Mouse (Mus musculus): Measurements from ENCODE around the gene Cox8c. TPM values are rescaled to one million over a fixed set of nuclear protein-coding genes. Genes with fewer than 3 reads are reported as not detected.

Gene Cox8c
- total RNA-seq, 2 experiments from 2014 or later: not detected

Other genes starting within 250 kb of the Cox8c start
- gene Itpk1, start 194.4 kb upstream of the Cox8c start, total RNA-seq (2015): 10.4 and 10.7 TPM in 2 replicates
- 14.0 and 16.6 TPM in 2 replicates for gene Itpk1, start 194.4 kb upstream of the Cox8c start, total RNA-seq (2017)
- 7.1 and 10.4 TPM in 2 replicates for gene Moap1, start 155.7 kb upstream of the Cox8c start, total RNA-seq (2015)
- gene Moap1, start 155.7 kb upstream of the Cox8c start, total RNA-seq (2017): 9.9 and 12.2 TPM in 2 replicates
- 13.4 and 13.9 TPM in 2 replicates for gene Tmem251, start 155.6 kb upstream of the Cox8c start, total RNA-seq (2015)
- gene Tmem251, start 155.6 kb upstream of the Cox8c start, total RNA-seq (2017): 9.7 and 11.4 TPM in 2 replicates
- gene Gm28051, start 141.6 kb upstream of the Cox8c start, total RNA-seq (2015): not detected in 2 replicates
- not detected in 2 replicates for gene Gm28051, start 141.6 kb upstream of the Cox8c start, total RNA-seq (2017)
- 22.2 and 26.1 TPM in 2 replicates for gene Gon7, start 141.5 kb upstream of the Cox8c start, total RNA-seq (2015)
- 14.0 and 29.9 TPM in 2 replicates for gene Gon7, start 141.5 kb upstream of the Cox8c start, total RNA-seq (2017)
- gene Ubr7, start 141.3 kb upstream of the Cox8c start, total RNA-seq (2015): 15.8 and 21.5 TPM in 2 replicates
- 29.5 and 37.3 TPM in 2 replicates for gene Ubr7, start 141.3 kb upstream of the Cox8c start, total RNA-seq (2017)
- gene Gm20604, start 140.6 kb upstream of the Cox8c start, total RNA-seq (2015): 10.0 and 10.6 TPM in 2 replicates
- gene Gm20604, start 140.6 kb upstream of the Cox8c start, total RNA-seq (2017): 3.3 and 5.4 TPM in 2 replicates
- gene Btbd7, start 20.8 kb upstream of the Cox8c start, total RNA-seq (2015): 22.4 and 27.8 TPM in 2 replicates
- 26.7 and 27.2 TPM in 2 replicates for gene Btbd7, start 20.8 kb upstream of the Cox8c start, total RNA-seq (2017)
- gene Unc79, start 49.5 kb downstream of the Cox8c start, total RNA-seq (2015): not detected in 2 replicates
- gene Unc79, start 49.5 kb downstream of the Cox8c start, total RNA-seq (2017): not detected in 2 replicates